ENCODE assay signal across 9 mouse cellular contexts in genomic region chr14:37165266-37165926, GRCm38 (mm10). TPM values are rescaled to one million over a fixed set of nuclear protein-coding genes. Genes with fewer than 3 reads are reported as not detected.
DNase-seq lines count a peak whose midpoint lies in the region; ATAC-seq and TF ChIP-seq lines count a peak whose summit lies in the region.
"Had no signal": no experiment of that assay in that cellular context is flagged by ENCODE, and none has a peak within 500 bp of the region (broad histone marks: within the 10 kb centered on the region; RNA-seq: fewer than 3 reads in every experiment).

No protein-coding gene starts in this region.

- peak; percentile 16 for DNase-seq in adrenal gland, adult 2 months
- no peak for DNase-seq in adrenal gland, postnatal 4 days (ENCODE audit: low spot score in 2 of 2)
- peak; percentile 24 for DNase-seq in left cerebral cortex, adult 11 months (ENCODE audit: low spot score)
- no peak for DNase-seq in left cerebral cortex, postnatal 36 days (ENCODE audit: low spot score in 2 of 2)
- DNase-seq in MEL-GATA-1-ER (ENCODE audit: extremely low read depth, low read depth), result peak; percentile 54
- peak; percentile 47 for DNase-seq in embryonic facial prominence, embryonic 14.5 days (ENCODE audit: low spot score)
- DNase-seq in left cerebral cortex, adult 2 months (ENCODE audit: extremely low spot score in 1 of 2, low spot score in 2 of 2), result peak in 1 of 2 experiments; percentile 11
- DNase-seq in stomach, postnatal 0 days (ENCODE audit: low spot score), result peak; percentile 13

- no peaks in the 10 kb centered on the region for H3K36me3 ChIP-seq in embryonic facial prominence, embryonic 14.5 days (ENCODE audit: control insufficient read depth, insufficient read depth, low read length)
- no peaks in the 10 kb centered on the region for H3K36me3 ChIP-seq in stomach, postnatal 0 days (ENCODE audit: control insufficient read depth, insufficient read depth, low read length)

- H3K9me3 ChIP-seq in embryonic facial prominence, embryonic 14.5 days (ENCODE audit: control insufficient read depth, low read length), result no peaks in the 10 kb centered on the region
- no peaks in the 10 kb centered on the region for H3K9me3 ChIP-seq in stomach, postnatal 0 days (ENCODE audit: control insufficient read depth, low read length)

- TF ChIP-seq EP300 in stomach, postnatal 0 days (optimal IDR thresholded peaks at IDR 0.05), result no peak

- WGBS in embryonic facial prominence, embryonic 14.5 days, result 66% methylated on average over 1 of the region's 1 CpGs
- WGBS in stomach, postnatal 0 days, result 53% methylated on average over 1 of the region's 1 CpGs

- ATAC-seq in embryonic facial prominence, embryonic 14.5 days (ENCODE audit: low read depth), result no peak
- no peak for ATAC-seq in stomach, postnatal 0 days (ENCODE audit: low FRiP score, low TSS enrichment)

- H3K27me3 ChIP-seq in embryonic facial prominence, embryonic 14.5 days (replicated peaks; ENCODE audit: control insufficient read depth, insufficient read depth, low read length), result no peaks in the 10 kb centered on the region
- no peaks in the 10 kb centered on the region for H3K27me3 ChIP-seq in stomach, postnatal 0 days (ENCODE audit: control insufficient read depth, insufficient read depth, low read length)

- no peak overlapping the region for H3K4me3 ChIP-seq in embryonic facial prominence, embryonic 14.5 days (ENCODE audit: low read depth, low read length)
- no peak overlapping the region for H3K4me3 ChIP-seq in left cerebral cortex, adult 2 months
- H3K4me3 ChIP-seq in stomach, postnatal 0 days (ENCODE audit: low read depth, low read length), result no peak overlapping the region

- no peaks in the 10 kb centered on the region for H3K4me1 ChIP-seq in embryonic facial prominence, embryonic 14.5 days (ENCODE audit: control insufficient read depth, insufficient read depth, low read length)
- H3K4me1 ChIP-seq in stomach, postnatal 0 days (replicated peaks; ENCODE audit: control insufficient read depth, insufficient read depth), result no peaks in the 10 kb centered on the region

- TF ChIP-seq CTCF in left cerebral cortex, adult 2 months (IDR thresholded peaks at IDR 0.05), result peak; percentile 71
- TF ChIP-seq CTCF in stomach, postnatal 0 days (IDR thresholded peaks at IDR 0.05; ENCODE audit: low read depth), result peak; percentile 64

- intact Hi-C loops in left cerebral cortex, postnatal 36 days (cut with DNase I), result no loop called here
- intact Hi-C loops in left cerebral cortex, adult 2 months (cut with DNase I), result no loop called here

- H3K9ac ChIP-seq in embryonic facial prominence, embryonic 14.5 days (ENCODE audit: low read depth, low read length), result no peak overlapping the region
- no peak overlapping the region for H3K9ac ChIP-seq in stomach, postnatal 0 days (ENCODE audit: low read length)

- no peak overlapping the region for H3K27ac ChIP-seq in embryonic facial prominence, embryonic 14.5 days (replicated peaks; ENCODE audit: low read depth, low read length)
- H3K27ac ChIP-seq in left cerebral cortex, adult 2 months, result no peak overlapping the region
- H3K27ac ChIP-seq in stomach, postnatal 0 days (replicated peaks), result no peak overlapping the region
- H3K27ac ChIP-seq: macrophage had no signal

- no peak overlapping the region for H3K4me2 ChIP-seq in embryonic facial prominence, embryonic 14.5 days (ENCODE audit: low read depth, low read length)
- no peak overlapping the region for H3K4me2 ChIP-seq in stomach, postnatal 0 days (replicated peaks; ENCODE audit: low read depth)

RNA-seq across cellular contexts. Expression of gene Ghitm, which starts 30.3 kb away (rescaled TPM):
- total RNA-seq in adrenal gland, adult 2 months (2021), result 100 to 1,000 TPM; 752 to 904 TPM
- 135 and 189 TPM in 2 replicates for polyA plus RNA-seq in adrenal gland, adult 2 months (2012; rRNA removed)
- 100 to 1,000 TPM; 353 to 375 TPM for total RNA-seq in adrenal gland, postnatal 4 days (2021)
- 100 to 1,000 TPM; 417 to 434 TPM for total RNA-seq in left cerebral cortex, postnatal 36 days (2021)
- 198 and 210 TPM in 2 replicates for polyA plus RNA-seq in embryonic facial prominence, embryonic 14.5 days (2014; fragmentation: Nextera tagmentation; extraction: Ambion mirVana)
- total RNA-seq in left cerebral cortex, adult 2 months (2021), result 100 to 1,000 TPM; 425 to 441 TPM
- 184 and 198 TPM in 2 replicates for polyA plus RNA-seq in stomach, postnatal 0 days (2015; fragmentation: Nextera tagmentation; extraction: Ambion mirVana)

RNA-seq across cellular contexts. Expression of gene 2610528A11Rik, which starts 51.6 kb away (rescaled TPM):
- total RNA-seq in adrenal gland, adult 2 months (2021), result 1 to 10 TPM in 1 of 2 experiments, under 1 TPM in 1; 0.55 to 1.9 TPM
- 0.16 and 0.22 TPM in 2 replicates for polyA plus RNA-seq in adrenal gland, adult 2 months (2012; rRNA removed)
- 1 to 10 TPM in 1 of 2 experiments, under 1 TPM in 1; 0.90 to 1.2 TPM for total RNA-seq in adrenal gland, postnatal 4 days (2021)
- total RNA-seq in left cerebral cortex, postnatal 36 days (2021), result under 1 TPM; 0.95 to 0.96 TPM
- 7.9 and 9.0 TPM in 2 replicates for polyA plus RNA-seq in embryonic facial prominence, embryonic 14.5 days (2014; fragmentation: Nextera tagmentation; extraction: Ambion mirVana)
- under 1 TPM in 1 of 2 experiments, not detected in 1; 0.70 TPM for total RNA-seq in left cerebral cortex, adult 2 months (2021)
- 22.0 and 22.2 TPM in 2 replicates for polyA plus RNA-seq in stomach, postnatal 0 days (2015; fragmentation: Nextera tagmentation; extraction: Ambion mirVana)

Comparison
In these comparisons a context has a peak if more than half of its experiments do, and no peak if none do; other contexts are left out.
1. DNase-seq: peak in adrenal gland, adult 2 months (single experiment), left cerebral cortex, adult 11 months (single experiment), MEL-GATA-1-ER (single experiment), embryonic facial prominence, embryonic 14.5 days (single experiment) and stomach, postnatal 0 days (single experiment); none in adrenal gland, postnatal 4 days (0 of 2) and left cerebral cortex, postnatal 36 days (0 of 2).